Mouse (Mus musculus): ENCODE results near the gene Clpb. TPM values are rescaled to one million over a fixed set of nuclear protein-coding genes. Genes with fewer than 3 reads are reported as not detected.

Clpb gene
- total RNA-seq, 2 experiments from 2014 or later, result 55.1 to 56.1 TPM

- no peak for DNase-seq (ENCODE audit: extremely low spot score in 1 of 2, low spot score in 1 of 2)
These were observed 50.5 kb downstream of the Clpb start for GRCm38 (mm10) chr7:101713828-101714400.

GRCm38 (mm10) chr7:101715041-101715551 lies 51.7 kb downstream of the Clpb start:
- no peak for DNase-seq (ENCODE audit: extremely low spot score in 1 of 2, low spot score in 1 of 2)

GRCm38 (mm10) chr7:101720356-101720755 lies 56.9 kb downstream of the Clpb start:
- no peak for DNase-seq (ENCODE audit: extremely low spot score in 1 of 2, low spot score in 1 of 2)

- DNase-seq (ENCODE audit: extremely low spot score in 1 of 2, low spot score in 1 of 2), result peak in 1 of 2 experiments; percentile 42
These were observed 61.6 kb downstream of the Clpb start for GRCm38 (mm10) chr7:101725081-101725480.

- DNase-seq (ENCODE audit: extremely low spot score in 1 of 2, low spot score in 1 of 2), result no peak
These were observed 63.5 kb downstream of the Clpb start for GRCm38 (mm10) chr7:101726980-101727379.

GRCm38 (mm10) chr7:101732096-101732495 lies 68.7 kb downstream of the Clpb start:
- no peak for DNase-seq (ENCODE audit: extremely low spot score in 1 of 2, low spot score in 1 of 2)

- no peak for DNase-seq (ENCODE audit: extremely low spot score in 1 of 2, low spot score in 1 of 2)
These were observed 69.6 kb downstream of the Clpb start for GRCm38 (mm10) chr7:101733042-101733441.

- no peak for DNase-seq (ENCODE audit: extremely low spot score in 1 of 2, low spot score in 1 of 2)
These were observed 71.9 kb downstream of the Clpb start for GRCm38 (mm10) chr7:101735297-101735696.

GRCm38 (mm10) chr7:101737735-101738134 lies 74.3 kb downstream of the Clpb start:
- no peak for DNase-seq (ENCODE audit: extremely low spot score in 1 of 2, low spot score in 1 of 2)

GRCm38 (mm10) chr7:101739602-101740001 lies 76.2 kb downstream of the Clpb start:
- DNase-seq (ENCODE audit: extremely low spot score in 1 of 2, low spot score in 1 of 2), result no peak

- no peak for DNase-seq (ENCODE audit: extremely low spot score in 1 of 2, low spot score in 1 of 2)
These were observed 80.1 kb downstream of the Clpb start for GRCm38 (mm10) chr7:101743487-101743886.

- no peak for DNase-seq (ENCODE audit: extremely low spot score in 1 of 2, low spot score in 1 of 2)
These were observed 83.3 kb downstream of the Clpb start for GRCm38 (mm10) chr7:101746559-101747334.

- DNase-seq (ENCODE audit: extremely low spot score in 1 of 2, low spot score in 1 of 2), result no peak
These were observed 86.8 kb downstream of the Clpb start for GRCm38 (mm10) chr7:101750268-101750667.

- DNase-seq (ENCODE audit: extremely low spot score in 1 of 2, low spot score in 1 of 2), result no peak
These were observed 88.9 kb downstream of the Clpb start for GRCm38 (mm10) chr7:101752346-101752745.

GRCm38 (mm10) chr7:101753492-101753891 lies 90.1 kb downstream of the Clpb start:
- no peak for DNase-seq (ENCODE audit: extremely low spot score in 1 of 2, low spot score in 1 of 2)

- DNase-seq (ENCODE audit: extremely low spot score in 1 of 2, low spot score in 1 of 2), result no peak
These were observed 91.0 kb downstream of the Clpb start for GRCm38 (mm10) chr7:101754416-101754815.

- no peak for DNase-seq (ENCODE audit: extremely low spot score in 1 of 2, low spot score in 1 of 2)
These were observed 91.9 kb downstream of the Clpb start for GRCm38 (mm10) chr7:101755301-101755700.

- DNase-seq (ENCODE audit: extremely low spot score in 1 of 2, low spot score in 1 of 2), result no peak
These were observed 98.7 kb downstream of the Clpb start for GRCm38 (mm10) chr7:101761899-101762780.

- DNase-seq (ENCODE audit: extremely low spot score in 1 of 2, low spot score in 1 of 2), result no peak
These were observed 104.0 kb downstream of the Clpb start for GRCm38 (mm10) chr7:101767335-101767907.

GRCm38 (mm10) chr7:101770051-101770450 lies 106.6 kb downstream of the Clpb start:
- peak in 1 of 2 experiments; percentile 20 for DNase-seq (ENCODE audit: extremely low spot score in 1 of 2, low spot score in 1 of 2)

Measured in layer of hippocampus, postnatal 25 days (tissue).